Mouse (Mus musculus) central nervous system, embryonic 14 days (tissue): ENCODE measurements around the gene Olfr70. TPM values are rescaled to one million over a fixed set of nuclear protein-coding genes. Genes with fewer than 3 reads are reported as not detected.

Experiments
- polyA plus RNA-seq: library from polyadenylated mRNA; depleted of rRNA; stranded (reverse); fragments of >200 nt; gene quantifications from 2 replicates; pipeline ENCODE4 v1.2.3, GENCODE M21; 2012; rRNA removed

Olfr70 gene
- not detected in 2 replicates for polyA plus RNA-seq

GRCm38 (mm10) chr4:43700707-43701106 lies at the start of gene Olfr70:
Olfr70 (minus strand) TSS chr4:43700807.

GRCm38 (mm10) chr4:43729794-43730550 lies 29.4 kb upstream of the Olfr70 start, which contains the start of gene Spaar:
Spaar (plus strand) TSS chr4:43730034.

GRCm38 (mm10) chr4:43726995-43727394 lies 26.4 kb upstream of the Olfr70 start, which contains the start of gene Hrct1:
Hrct1 (plus strand) TSS chr4:43727188.

GRCm38 (mm10) chr4:43709869-43710268 lies 9.3 kb upstream of the Olfr70 start, which contains the start of gene Olfr71:
Olfr71 (minus strand) TSS chr4:43710255.

GRCm38 (mm10) chr4:43668782-43669427 lies 31.7 kb downstream of the Olfr70 start, which contains the start of the genes Tmem8b and Fam221b:
Tmem8b (plus strand) TSS chr4:43668971.
Fam221b (minus strand) TSS chr4:43669145.

GRCm38 (mm10) chr4:43656339-43657109 lies 44.1 kb downstream of the Olfr70 start, which contains the start of gene Hint2:
Hint2 (minus strand) TSS chr4:43656466.

GRCm38 (mm10) chr4:43653161-43654015 lies 47.2 kb downstream of the Olfr70 start, which contains the start of gene Spag8:
Spag8 (minus strand) TSS chr4:43653594.

Other genes with a start within 250 kb of the Olfr70 start
- 0.20 and 0.59 TPM in 2 replicates for gene Cd72, start 246.2 kb downstream of the Olfr70 start, polyA plus RNA-seq
- gene Sit1, start 217.1 kb downstream of the Olfr70 start, polyA plus RNA-seq: not detected in 2 replicates
- gene Ccdc107, start 207.9 kb downstream of the Olfr70 start, polyA plus RNA-seq: 76.4 and 104 TPM in 2 replicates
- gene Arhgef39, start 201.1 kb downstream of the Olfr70 start, polyA plus RNA-seq: 33.3 and 39.5 TPM in 2 replicates
- gene Car9, start 193.8 kb downstream of the Olfr70 start, polyA plus RNA-seq: 0.50 and 0.79 TPM in 2 replicates
- gene Tpm2, start 177.0 kb downstream of the Olfr70 start, polyA plus RNA-seq: 15.7 and 78.5 TPM in 2 replicates
- gene Creb3, start 138.5 kb downstream of the Olfr70 start, polyA plus RNA-seq: 52.6 and 54.6 TPM in 2 replicates
- gene Tln1, start 138.1 kb downstream of the Olfr70 start, polyA plus RNA-seq: 54.6 and 60.2 TPM in 2 replicates
- 55.7 and 57.0 TPM in 2 replicates for gene Rgp1, start 122.1 kb downstream of the Olfr70 start, polyA plus RNA-seq
- gene Gba2, start 121.9 kb downstream of the Olfr70 start, polyA plus RNA-seq: 82.9 and 90.4 TPM in 2 replicates
- not detected in 2 replicates for gene Msmp, start 116.3 kb downstream of the Olfr70 start, polyA plus RNA-seq
- gene Npr2, start 68.9 kb downstream of the Olfr70 start, polyA plus RNA-seq: 69.8 and 78.3 TPM in 2 replicates
- gene Spag8, start 47.2 kb downstream of the Olfr70 start, polyA plus RNA-seq: 6.6 and 7.9 TPM in 2 replicates
- gene Hint2, start 44.3 kb downstream of the Olfr70 start, polyA plus RNA-seq: 56.9 and 57.8 TPM in 2 replicates
- gene Tmem8b, start 31.8 kb downstream of the Olfr70 start, polyA plus RNA-seq: 23.4 and 26.5 TPM in 2 replicates
- gene Fam221b, start 31.7 kb downstream of the Olfr70 start, polyA plus RNA-seq: 0.30 and 0.37 TPM in 2 replicates
- gene Olfr71, start 9.4 kb upstream of the Olfr70 start, polyA plus RNA-seq: not detected in 2 replicates
- 0.37 and 0.76 TPM in 2 replicates for gene Hrct1, start 26.4 kb upstream of the Olfr70 start, polyA plus RNA-seq
- gene Spaar, start 29.2 kb upstream of the Olfr70 start, polyA plus RNA-seq: 0.09 and 0.16 TPM in 2 replicates
- gene Olfr159, start 70.2 kb upstream of the Olfr70 start, polyA plus RNA-seq: not detected in 2 replicates
- not detected in 2 replicates for gene Olfr156, start 123.1 kb upstream of the Olfr70 start, polyA plus RNA-seq
- not detected in 2 replicates for gene Olfr157, start 139.4 kb upstream of the Olfr70 start, polyA plus RNA-seq
- gene Olfr155, start 150.8 kb upstream of the Olfr70 start, polyA plus RNA-seq: not detected in 2 replicates
- 17.9 and 28.9 TPM in 2 replicates for gene Reck, start 174.7 kb upstream of the Olfr70 start, polyA plus RNA-seq